Comparison of ENCODE assay signal across 21 mouse cellular contexts in the genomic region with DNA sequence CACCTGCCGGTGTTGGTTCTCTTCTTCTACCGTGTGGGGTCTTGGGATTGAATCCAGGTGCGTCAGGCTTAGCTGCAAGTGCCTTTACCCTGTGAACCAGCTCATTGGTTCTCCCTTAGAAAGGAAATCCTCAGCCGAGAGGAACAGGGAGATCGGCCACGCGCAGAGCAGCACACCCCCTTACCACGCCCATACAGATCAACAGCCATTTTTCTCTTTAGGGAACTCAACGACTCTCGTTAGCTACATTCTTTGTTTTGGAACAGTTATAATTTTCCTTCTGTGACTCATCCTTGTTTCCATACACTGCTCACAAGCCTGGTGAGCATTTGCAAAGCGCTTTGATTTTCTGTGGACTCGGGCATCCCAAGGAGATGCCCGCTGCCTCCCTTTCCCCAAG.
DNase-seq lines count a peak whose midpoint lies in the region; ATAC-seq and TF ChIP-seq lines count a peak whose summit lies in the region.
"Had no signal": no experiment of that assay in that cellular context is flagged by ENCODE, and none has a peak within 500 bp of the region (broad histone marks: within the 10 kb centered on the region; RNA-seq: fewer than 3 reads in every experiment).

No protein-coding gene starts in this region.

- H3K4me3 ChIP-seq in liver, postnatal 0 days (ENCODE audit: low read depth, low read length): no peak overlapping the region
- H3K4me3 ChIP-seq: embryonic facial prominence, embryonic 10.5 days; embryonic facial prominence, embryonic 12.5 days; forebrain, embryonic 13.5 days; forebrain, embryonic 15.5 days had no signal

- no peak for TF ChIP-seq CTCF in liver, postnatal 0 days (IDR thresholded peaks at IDR 0.05; ENCODE audit: low read depth)

- no peak overlapping the region for H3K4me2 ChIP-seq in liver, postnatal 0 days (ENCODE audit: low read depth, low read length)
- H3K4me2 ChIP-seq: embryonic facial prominence, embryonic 12.5 days; forebrain, embryonic 13.5 days; forebrain, embryonic 15.5 days had no signal

- ATAC-seq in liver, postnatal 0 days: no peak
- ATAC-seq: forebrain, embryonic 13.5 days; forebrain, embryonic 15.5 days; forebrain, postnatal 0 days; Patski had no signal

- H3K27ac ChIP-seq in liver, postnatal 0 days (ENCODE audit: low read depth): no peak overlapping the region
- H3K27ac ChIP-seq: embryonic facial prominence, embryonic 10.5 days; embryonic facial prominence, embryonic 12.5 days; forebrain, embryonic 13.5 days; forebrain, embryonic 15.5 days had no signal

- DNase-seq in ES-CJ7 (ENCODE audit: low read depth, low spot score) (peak; percentile 37), R1 (ENCODE audit: low read depth, low spot score) (peak; percentile 31)
- DNase-seq in brain, adult 2 months (ENCODE audit: low read depth, low spot score): peak; percentile 60
- no peak for DNase-seq in left cerebral cortex, adult 11 months (ENCODE audit: low spot score)
- no peak for DNase-seq in gastrocnemius, adult 8-10 months (ENCODE audit: low spot score in 2 of 2)
- DNase-seq in liver, postnatal 0 days: no peak
- DNase-seq: adrenal gland, adult 2 months; adrenal gland, postnatal 10 days; adrenal gland, postnatal 25 days; cerebellum, adult 11-12 months; cerebellum, adult 2 months; cerebellum, adult 9-10 months; cerebellum, postnatal 10 days; cerebellum, postnatal 25 days; forebrain, postnatal 0 days had no signal

- no peaks in the 10 kb centered on the region for H3K36me3 ChIP-seq in liver, postnatal 0 days (replicated peaks; ENCODE audit: insufficient read depth, low read length)
- H3K36me3 ChIP-seq: embryonic facial prominence, embryonic 10.5 days; embryonic facial prominence, embryonic 12.5 days; forebrain, embryonic 15.5 days; G1E had no signal

- no peaks in the 10 kb centered on the region for H3K4me1 ChIP-seq in liver, postnatal 0 days (ENCODE audit: insufficient read depth)
- H3K4me1 ChIP-seq: embryonic facial prominence, embryonic 12.5 days had no signal

- no peaks in the 10 kb centered on the region for H3K27me3 ChIP-seq in liver, postnatal 0 days (ENCODE audit: insufficient read depth, low read length)
- H3K27me3 ChIP-seq: forebrain, embryonic 13.5 days; forebrain, embryonic 15.5 days; Patski had no signal

- no peak for TF ChIP-seq EP300 in liver, postnatal 0 days (IDR thresholded peaks at IDR 0.05; ENCODE audit: low read depth)

- H3K9ac ChIP-seq in liver, postnatal 0 days (replicated peaks): no peak overlapping the region
- H3K9ac ChIP-seq: embryonic facial prominence, embryonic 12.5 days; forebrain, embryonic 13.5 days; forebrain, embryonic 15.5 days; forebrain, postnatal 0 days had no signal

- WGBS in liver, postnatal 0 days (ENCODE audit: insufficient replicate concordance): 76% methylated on average over 13 of the region's 13 CpGs

- H3K9me3 ChIP-seq in liver, postnatal 0 days (ENCODE audit: low read length): no peaks in the 10 kb centered on the region
- H3K9me3 ChIP-seq: embryonic facial prominence, embryonic 10.5 days; embryonic facial prominence, embryonic 12.5 days; forebrain, embryonic 13.5 days; forebrain, embryonic 15.5 days; G1E had no signal

Comparison
In these comparisons a context has a peak if more than half of its experiments do, and no peak if none do; other contexts are left out.
1. DNase-seq: peak in ES-CJ7 (single experiment), R1 (single experiment) and brain, adult 2 months (single experiment); none in left cerebral cortex, adult 11 months (single experiment), gastrocnemius, adult 8-10 months (0 of 2) and liver, postnatal 0 days (single experiment).